Mouse (Mus musculus) stomach, postnatal 0 days (tissue): Measurements from ENCODE around the gene Cd3eap.

Source experiments
- CTCF ChIP-seq: IDR thresholded peaks from 2 replicates; pipeline ENCODE4 v1.5.1; 2016; ENCODE audit warnings: antibody characterized with exemption, low read depth, mild to moderate bottlenecking, moderate library complexity
- EP300 ChIP-seq: optimal IDR thresholded peaks from 2 replicates; pipeline ENCODE3; 2016; ENCODE audit warnings: antibody characterized with exemption

DNA sequence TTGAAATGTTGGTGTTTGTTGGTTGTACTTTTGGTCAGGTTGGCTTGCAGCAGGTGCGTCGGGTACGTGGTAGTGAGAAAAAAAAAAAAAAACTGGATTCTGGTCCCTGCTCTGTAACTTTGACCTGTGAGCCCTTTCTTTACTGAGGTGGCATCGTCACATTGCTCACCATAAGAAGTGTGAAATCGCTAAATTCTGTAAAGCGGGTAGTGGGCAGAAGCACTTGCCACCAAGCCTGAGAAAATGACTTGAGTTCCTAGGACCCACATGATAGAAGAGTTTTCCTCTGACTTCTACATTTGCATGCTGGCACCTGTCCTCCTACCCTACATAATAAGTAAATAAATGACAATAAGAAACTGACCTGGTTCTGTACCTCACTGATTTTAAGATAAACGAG is 38.6 kb downstream of the Cd3eap start:
- TF ChIP-seq CTCF (no peak), EP300 (no peak)
